Mouse (Mus musculus) intestine, embryonic 14.5 days (tissue): ENCODE results near the gene Smpd1. TPM values are rescaled to one million over a fixed set of nuclear protein-coding genes. Genes with fewer than 3 reads are reported as not detected.

Experiments used
- ATAC-seq: fragments of 200-750 bp; cut with Nextera tagmentation; replicated peaks from 2 replicates; pipeline ENCODE4 v1.8.0; 2017; ENCODE audit warnings: low read depth, moderate number of reproducible peaks, moderate TSS enrichment, moderate library complexity; ENCODE audit not compliant: low FRiP score, low TSS enrichment
- DNase-seq: peaks from one replicate; pipeline ENCODE4 v3.0.0-alpha.2; 2018; ENCODE audit warnings: low spot score
- H3K27ac ChIP-seq: fragments of 300-500 bp; sonication (generic); 2 replicates; pipeline ENCODE4 v1.5.1; 2014; ENCODE audit warnings: low read depth, mild to moderate bottlenecking, control low read depth
- H3K27me3 ChIP-seq: fragments of 300-500 bp; sonication (generic); replicated peaks from 2 replicates; pipeline ENCODE4 v1.6.1; 2014; ENCODE audit warnings: low read length, control low read depth; ENCODE audit not compliant: control insufficient read depth, insufficient read depth
- H3K36me3 ChIP-seq: fragments of 300-500 bp; sonication (generic); 2 replicates; pipeline ENCODE4 v1.6.1; 2014; ENCODE audit warnings: low read length, control low read depth; ENCODE audit not compliant: control insufficient read depth, insufficient read depth
- H3K4me1 ChIP-seq: fragments of 300-500 bp; sonication (generic); replicated peaks from 2 replicates; pipeline ENCODE4 v1.6.1; 2014; ENCODE audit warnings: low read length, control low read depth, mixed read lengths; ENCODE audit not compliant: control insufficient read depth, insufficient read depth
- H3K4me2 ChIP-seq: fragments of 300-500 bp; sonication (generic); 2 replicates; pipeline ENCODE4 v1.6.1; 2014; ENCODE audit warnings: low read length
- H3K4me3 ChIP-seq: fragments of 300-500 bp; sonication (generic); 2 replicates; pipeline ENCODE4 v1.5.1; 2014; ENCODE audit warnings: low read depth, low read length, control low read depth, mixed read lengths
- H3K9ac ChIP-seq: fragments of 300-500 bp; sonication (generic); 2 replicates; pipeline ENCODE4 v1.6.1; 2014; ENCODE audit warnings: mild to moderate bottlenecking, low read length
- H3K9me3 ChIP-seq: fragments of 300-500 bp; sonication (generic); 2 replicates; pipeline ENCODE4 v1.6.1; 2016; ENCODE audit warnings: low read length, control low read depth; ENCODE audit not compliant: control insufficient read depth
- WGBS: fragments of 180-500 bp; shearing (Covaris S2); extraction: QIAGEN DNeasy Blood & Tissue Kit; methylation state at CpG from one replicate; pipeline ENCODE4 v1.1.7; 2014; 5-methylcytosine and 5-hydroxymethylcytosine counted together
- polyA plus RNA-seq: library from polyadenylated mRNA; unstranded; fragments of >200 nt; fragmentation: Nextera tagmentation; extraction: Ambion mirVana; gene quantifications from 2 replicates; pipeline ENCODE4 v1.2.1, GENCODE M21; 2014

The Smpd1 gene
- polyA plus RNA-seq, 1 experiment from 2014 or later, result 36.1 TPM

- no peaks in the 10 kb centered on the region for H3K27me3 ChIP-seq
- H3K4me2 ChIP-seq, result no peak overlapping the region
- peaks cover 6% of the 10 kb centered on the region for H3K4me1 ChIP-seq
- 84% methylated on average over 2 of the region's 2 CpGs for WGBS
- H3K36me3 ChIP-seq, result peaks cover 8% of the 10 kb centered on the region
- ATAC-seq (no peak), DNase-seq (no peak)
- H3K27ac ChIP-seq, result no peak overlapping the region
- H3K9ac ChIP-seq, result no peak overlapping the region
- H3K4me3 ChIP-seq, result no peak overlapping the region
- no peaks in the 10 kb centered on the region for H3K9me3 ChIP-seq
These were observed 24.3 kb downstream of the Smpd1 start for GRCm38 (mm10) chr7:105578481-105578880.

- ATAC-seq (peak; percentile 44; the same call in 1 of the 2 replicates), DNase-seq (peak; percentile 68)
- H3K36me3 ChIP-seq, result no peaks in the 10 kb centered on the region
- under 1% methylated on average over 19 of the region's 22 CpGs for WGBS
- H3K4me1 ChIP-seq, result peaks cover 6% of the 10 kb centered on the region
- peak overlapping the region; percentile 74 for H3K4me2 ChIP-seq
- H3K9me3 ChIP-seq, result no peaks in the 10 kb centered on the region
- peak overlapping the region; percentile 51; the same call in 1 of the 2 replicates for H3K27ac ChIP-seq
- H3K27me3 ChIP-seq, result no peaks in the 10 kb centered on the region
- H3K4me3 ChIP-seq, result peak overlapping the region; percentile 74
- H3K9ac ChIP-seq, result peak overlapping the region; percentile 61
These were observed 26.5 kb downstream of the Smpd1 start for GRCm38 (mm10) chr7:105580627-105581089.

- H3K4me3 ChIP-seq, result peak within 1 kb of the TSS; percentile 74
- no peaks in the 10 kb centered on the region for H3K27me3 ChIP-seq
- ATAC-seq (peak; percentile 94), DNase-seq (peak; percentile 90)
- H3K4me1 ChIP-seq, result peaks cover 6% of the 10 kb centered on the region
- H3K9me3 ChIP-seq, result no peaks in the 10 kb centered on the region
- peak within 1 kb of the TSS; percentile 61 for H3K9ac ChIP-seq
- H3K36me3 ChIP-seq, result no peaks in the 10 kb centered on the region
- H3K27ac ChIP-seq, result peak within 1 kb of the TSS; percentile 51; the same call in 1 of the 2 replicates
- WGBS, result under 1% methylated on average over 52 of the region's 54 CpGs
- H3K4me2 ChIP-seq, result peak within 1 kb of the TSS; percentile 74
These were observed 27.0 kb downstream of the Smpd1 start, which contains the start of gene Apbb1 for GRCm38 (mm10) chr7:105581094-105581703. TSS of gene Apbb1 (minus strand) at chr7:105581653.

- Histone ChIP-seq H3K27ac (no peak overlapping the region), H3K27me3 (no peaks in the 10 kb centered on the region), H3K36me3 (no peaks in the 10 kb centered on the region), H3K4me3 (no peak overlapping the region), H3K9me3 (no peaks in the 10 kb centered on the region), H3K4me1 (0 out of 2 replicates have a peak, but pooled peaks cover under 1% of the 10 kb centered on the region), H3K4me2 (peak overlapping the region; percentile 74), H3K9ac (no peak overlapping the region)
- WGBS, result 74% methylated on average over 2 of the region's 2 CpGs
- ATAC-seq (no peak), DNase-seq (no peak)
These were observed 27.8 kb downstream of the Smpd1 start for GRCm38 (mm10) chr7:105581959-105582358.

- WGBS, result 61% methylated on average over 9 of the region's 9 CpGs
- H3K27ac ChIP-seq, result no peak overlapping the region
- H3K4me3 ChIP-seq, result no peak overlapping the region
- H3K9me3 ChIP-seq, result no peaks in the 10 kb centered on the region
- H3K36me3 ChIP-seq, result no peaks in the 10 kb centered on the region
- H3K9ac ChIP-seq, result no peak overlapping the region
- H3K27me3 ChIP-seq, result no peaks in the 10 kb centered on the region
- H3K4me1 ChIP-seq, result no peaks in the 10 kb centered on the region
- DNase-seq, result no peak
- no peak overlapping the region for H3K4me2 ChIP-seq
- ATAC-seq, result no peak
These were observed 34.3 kb downstream of the Smpd1 start for GRCm38 (mm10) chr7:105588325-105588912.

GRCm38 (mm10) chr7:105590097-105590496 lies 35.9 kb downstream of the Smpd1 start:
- Histone ChIP-seq H3K36me3 (no peaks in the 10 kb centered on the region), H3K9me3 (no peaks in the 10 kb centered on the region), H3K4me1 (no peaks in the 10 kb centered on the region), H3K27me3 (no peaks in the 10 kb centered on the region), H3K27ac (no peak overlapping the region), H3K4me3 (no peak overlapping the region), H3K9ac (no peak overlapping the region), H3K4me2 (no peak overlapping the region)
- ATAC-seq (0 out of 2 replicates have a peak, but pooled peaks have one; percentile 50), DNase-seq (no peak)
- WGBS, result 29% methylated on average over 7 of the region's 7 CpGs

- Histone ChIP-seq H3K9ac (no peak overlapping the region), H3K36me3 (no peaks in the 10 kb centered on the region), H3K27me3 (no peaks in the 10 kb centered on the region), H3K4me1 (no peaks in the 10 kb centered on the region), H3K9me3 (no peaks in the 10 kb centered on the region), H3K27ac (no peak overlapping the region), H3K4me3 (no peak overlapping the region), H3K4me2 (no peak overlapping the region)
- ATAC-seq, result no peak; the same call in 1 of the 2 replicates
- 36% methylated on average over 9 of the region's 9 CpGs for WGBS
- DNase-seq, result peak; percentile 74
These were observed 48.9 kb downstream of the Smpd1 start for GRCm38 (mm10) chr7:105602860-105603623.
